Mouse (Mus musculus) stomach, embryonic 14.5 days (tissue): ENCODE results near the gene Ogg1. TPM values are rescaled to one million over a fixed set of nuclear protein-coding genes. Genes with fewer than 3 reads are reported as not detected.

Experiments
- ATAC-seq: fragments of 200-750 bp; cut with Nextera tagmentation; 2 replicates; pipeline ENCODE4 v1.8.0; 2017; ENCODE audit warnings: low read depth, moderate TSS enrichment; ENCODE audit not compliant: insufficient number of reproducible peaks, insufficient read depth, low FRiP score
- H3K27ac ChIP-seq: fragments of 300-500 bp; sonication (generic); 2 replicates; pipeline ENCODE4 v1.5.1; 2014; ENCODE audit warnings: mild to moderate bottlenecking, low read length, moderate library complexity, mixed read lengths
- H3K27me3 ChIP-seq: fragments of 300-500 bp; sonication (generic); 2 replicates; pipeline ENCODE4 v1.6.1; 2014; ENCODE audit warnings: low read length, control low read depth, mixed read lengths; ENCODE audit not compliant: control insufficient read depth, insufficient read depth
- H3K36me3 ChIP-seq: fragments of 300-500 bp; sonication (generic); 2 replicates; pipeline ENCODE4 v1.6.1; 2014; ENCODE audit warnings: mild to moderate bottlenecking, control low read depth, low read length, moderate library complexity, mixed read lengths; ENCODE audit not compliant: control insufficient read depth, insufficient read depth
- H3K4me1 ChIP-seq: fragments of 300-500 bp; sonication (generic); 2 replicates; pipeline ENCODE4 v1.6.1; 2014; ENCODE audit warnings: low read length, control low read depth, mixed read lengths; ENCODE audit not compliant: control insufficient read depth, insufficient read depth
- H3K4me2 ChIP-seq: fragments of 300-500 bp; sonication (generic); replicated peaks from 2 replicates; pipeline ENCODE4 v1.6.1; 2014; ENCODE audit warnings: low read depth, low read length, control low read depth
- H3K4me3 ChIP-seq: fragments of 300-500 bp; sonication (generic); 2 replicates; pipeline ENCODE4 v1.5.1; 2014; ENCODE audit warnings: low read depth, low read length, control low read depth
- H3K9ac ChIP-seq: fragments of 300-500 bp; sonication (generic); replicated peaks from 2 replicates; pipeline ENCODE4 v1.6.1; 2014; ENCODE audit warnings: low read depth, mild to moderate bottlenecking, control low read depth, low read length, moderate library complexity, mixed read lengths
- H3K9me3 ChIP-seq: fragments of 300-500 bp; sonication (generic); 2 replicates; pipeline ENCODE4 v1.6.1; 2016; ENCODE audit warnings: low read depth, low read length, control low read depth; ENCODE audit not compliant: control insufficient read depth
- WGBS: fragments of 180-500 bp; shearing (Covaris S2); extraction: QIAGEN DNeasy Blood & Tissue Kit; methylation state at CpG from one replicate; pipeline ENCODE4 v1.1.7; 2014; 5-methylcytosine and 5-hydroxymethylcytosine counted together
- polyA plus RNA-seq: library from polyadenylated mRNA; unstranded; fragments of >200 nt; fragmentation: Nextera tagmentation; extraction: Ambion mirVana; gene quantifications from 2 replicates; pipeline ENCODE4 v1.2.1, GENCODE M21; 2014

Gene Ogg1
- 14.7 and 18.0 TPM in 2 replicates for polyA plus RNA-seq

DNA sequence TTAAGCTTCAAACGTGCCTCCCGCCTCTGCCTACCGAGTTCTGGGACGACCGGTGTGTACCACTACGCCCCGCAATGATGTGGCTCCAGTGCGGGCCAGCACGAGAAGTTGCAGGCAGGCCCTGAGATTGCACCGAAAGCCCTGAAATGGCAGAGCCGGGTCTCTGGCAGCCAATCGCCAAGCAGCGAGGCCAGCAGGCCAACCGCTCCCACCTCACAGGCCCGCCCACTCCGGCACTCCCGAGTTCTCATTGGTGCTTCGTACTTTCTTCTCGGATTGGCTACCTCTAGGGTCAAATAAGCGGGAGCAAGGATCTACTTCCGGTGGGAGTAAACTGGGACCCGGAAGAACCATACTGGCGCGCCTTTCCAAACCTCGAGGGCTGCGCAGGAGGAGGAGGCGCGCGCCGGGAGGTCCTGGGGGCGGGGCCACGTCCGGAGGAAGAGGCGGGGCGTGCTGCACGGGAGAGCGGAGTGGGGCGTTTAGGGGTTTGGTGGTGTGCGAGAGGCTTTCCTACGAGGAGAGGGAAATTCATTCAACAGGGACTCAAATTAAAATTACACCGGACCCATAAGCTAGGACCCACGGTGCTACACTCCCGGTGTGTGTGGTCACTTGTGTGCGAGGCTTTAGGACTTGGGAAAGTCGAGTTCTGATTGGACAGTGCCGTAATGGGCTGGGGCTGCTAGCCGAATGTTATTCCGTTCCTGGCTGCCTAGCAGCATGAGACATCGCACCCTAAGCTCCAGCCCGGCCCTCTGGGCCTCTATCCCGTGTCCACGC is at the start of gene Ogg1:
Gene Ogg1, plus strand, starts transcription at position 440 of the 783 bp plus-strand sequence.
- H3K27me3 ChIP-seq = no peaks in the 10 kb centered on the region
- peak; percentile 97 for ATAC-seq
- WGBS = under 1% methylated on average over 52 of the region's 52 CpGs
- H3K36me3 ChIP-seq = peaks cover 42% of the 10 kb centered on the region
- no peaks in the 10 kb centered on the region for H3K4me1 ChIP-seq
- H3K9me3 ChIP-seq = no peaks in the 10 kb centered on the region
- peak within 1 kb of the TSS; percentile 57 for H3K9ac ChIP-seq
- H3K27ac ChIP-seq = peak within 1 kb of the TSS; percentile 91
- H3K4me3 ChIP-seq = peak within 1 kb of the TSS; percentile 63
- H3K4me2 ChIP-seq = peak within 1 kb of the TSS; percentile 70

DNA sequence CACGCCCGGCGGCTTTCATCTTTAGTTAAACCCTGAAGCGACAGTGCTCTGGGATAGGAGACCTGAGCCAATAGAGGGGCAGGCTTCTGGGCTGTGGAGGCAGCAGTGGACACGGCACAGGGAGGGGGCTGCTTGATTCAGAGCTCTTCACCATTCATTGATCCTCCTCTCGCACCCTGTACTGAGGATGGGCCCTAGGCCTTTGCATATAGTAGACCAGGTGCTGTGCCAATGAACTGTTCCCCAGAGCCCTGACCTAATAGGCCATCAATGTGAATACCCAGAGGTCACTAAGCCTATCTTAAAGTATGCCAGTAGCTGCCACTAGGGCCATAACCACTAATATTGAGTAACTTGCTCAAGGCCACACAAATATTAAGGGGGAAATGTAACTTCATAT is 45.1 kb upstream of the Ogg1 start:
- no peak for ATAC-seq
- Histone ChIP-seq H3K27me3 (peaks cover 9% of the 10 kb centered on the region; the same call in 1 of the 2 replicates), H3K36me3 (no peaks in the 10 kb centered on the region; the same call in 1 of the 2 replicates), H3K4me1 (no peaks in the 10 kb centered on the region), H3K4me2 (no peak overlapping the region), H3K9me3 (no peaks in the 10 kb centered on the region), H3K4me3 (no peak overlapping the region), H3K27ac (no peak overlapping the region), H3K9ac (no peak overlapping the region)
- 63% methylated on average over 6 of the region's 6 CpGs for WGBS

DNA sequence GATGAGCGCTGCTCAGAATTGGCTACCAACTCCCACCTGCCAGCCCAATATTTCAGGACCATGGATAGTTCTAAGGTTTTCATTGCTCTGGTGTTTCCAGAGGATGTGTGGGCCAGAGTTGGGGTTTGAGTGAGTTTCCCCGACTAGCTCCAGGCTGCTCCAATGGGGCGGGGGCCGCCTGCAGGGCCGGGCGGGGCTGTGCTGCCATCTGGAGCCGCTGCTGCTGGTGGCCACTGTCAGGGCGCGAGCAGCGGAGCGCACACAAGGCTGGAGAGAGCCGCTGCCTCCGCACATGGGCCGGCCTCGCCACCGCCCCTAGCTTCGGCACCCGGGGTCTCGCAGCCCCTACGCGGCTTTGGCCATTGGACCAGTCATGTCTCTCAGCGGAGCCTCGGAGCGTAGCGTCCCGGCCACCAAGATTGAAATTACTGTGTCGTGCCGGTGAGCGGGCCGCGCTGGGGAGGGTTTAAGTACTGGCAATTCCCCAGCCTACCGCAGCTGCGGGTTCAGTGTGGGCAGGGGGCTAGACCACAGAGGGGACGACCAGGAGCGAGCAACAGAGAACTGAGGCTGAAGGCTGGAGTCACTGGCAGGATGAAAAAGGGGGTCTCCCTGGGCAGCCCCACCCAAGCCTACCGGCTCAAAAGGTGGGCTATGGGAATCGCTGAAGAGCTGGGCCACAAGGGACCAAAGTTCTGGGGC is 44.5 kb upstream of the Ogg1 start, which contains the start of gene Cpne9:
Gene Cpne9, plus strand, starts transcription at position 207 of the 702 bp plus-strand sequence.
- 1% methylated on average over 35 of the region's 37 CpGs for WGBS
- Histone ChIP-seq H3K36me3 (no peaks in the 10 kb centered on the region; the same call in 1 of the 2 replicates), H3K27ac (no peak within 1 kb of the TSS), H3K9ac (no peak within 1 kb of the TSS), H3K27me3 (peaks cover 9% of the 10 kb centered on the region; the same call in 1 of the 2 replicates), H3K4me3 (no peak within 1 kb of the TSS; the same call in 1 of the 2 replicates), H3K4me1 (no peaks in the 10 kb centered on the region), H3K9me3 (no peaks in the 10 kb centered on the region), H3K4me2 (peak within 1 kb of the TSS; percentile 20; the same call in 1 of the 2 replicates)
- 0 out of 2 replicates have a peak, but pooled peaks have one; percentile 62 for ATAC-seq

DNA sequence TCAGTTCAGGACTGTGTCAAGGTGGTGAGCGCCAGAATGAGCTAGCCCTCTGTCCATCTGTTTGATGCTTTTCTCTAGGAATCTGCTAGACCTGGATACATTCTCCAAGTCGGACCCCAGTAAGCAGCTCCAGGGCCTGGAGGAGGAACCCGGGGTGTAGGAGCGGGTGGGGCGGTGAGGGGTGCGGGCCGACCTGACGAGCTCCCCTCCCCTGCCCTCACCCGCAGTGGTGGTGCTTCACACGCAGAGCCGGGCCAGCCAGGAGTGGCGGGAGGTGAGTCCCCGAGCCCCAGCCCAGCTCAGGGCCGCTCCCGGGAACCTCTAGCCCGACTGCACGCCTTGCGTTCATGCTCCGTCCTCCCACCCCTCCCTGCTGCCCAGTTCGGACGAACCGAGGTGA is 43.8 kb upstream of the Ogg1 start:
- no peak overlapping the region for H3K27ac ChIP-seq
- H3K27me3 ChIP-seq = peaks cover 9% of the 10 kb centered on the region; the same call in 1 of the 2 replicates
- H3K4me2 ChIP-seq = peak overlapping the region; percentile 20; the same call in 1 of the 2 replicates
- H3K4me3 ChIP-seq = no peak overlapping the region; the same call in 1 of the 2 replicates
- no peak overlapping the region for H3K9ac ChIP-seq
- no peaks in the 10 kb centered on the region; the same call in 1 of the 2 replicates for H3K36me3 ChIP-seq
- no peaks in the 10 kb centered on the region for H3K9me3 ChIP-seq
- ATAC-seq = 0 out of 2 replicates have a peak, but pooled peaks have one; percentile 30
- 2% methylated on average over 22 of the region's 22 CpGs for WGBS
- H3K4me1 ChIP-seq = no peaks in the 10 kb centered on the region

DNA sequence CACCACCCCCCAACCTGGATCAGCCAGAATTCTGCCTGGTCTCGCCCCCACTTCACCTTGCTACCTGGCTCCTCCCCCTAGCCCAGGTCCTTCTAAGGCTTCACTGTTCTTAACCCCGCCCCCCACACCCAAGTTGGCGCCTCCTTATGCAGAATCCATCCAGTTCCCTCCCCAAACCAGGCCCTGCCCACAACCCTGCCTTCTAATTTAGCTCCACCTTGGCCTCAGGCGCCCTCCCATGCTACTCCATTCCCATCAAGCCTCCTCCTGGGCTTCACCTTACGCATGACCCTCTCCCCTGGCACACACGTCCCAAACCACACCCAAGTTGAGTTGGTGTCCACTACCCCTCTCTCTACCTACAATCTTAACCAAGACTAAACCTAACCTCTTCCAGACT is 43.3 kb upstream of the Ogg1 start:
- Histone ChIP-seq H3K9ac (no peak overlapping the region), H3K9me3 (no peaks in the 10 kb centered on the region)
- WGBS = 11% methylated on average over 6 of the region's 6 CpGs

DNA sequence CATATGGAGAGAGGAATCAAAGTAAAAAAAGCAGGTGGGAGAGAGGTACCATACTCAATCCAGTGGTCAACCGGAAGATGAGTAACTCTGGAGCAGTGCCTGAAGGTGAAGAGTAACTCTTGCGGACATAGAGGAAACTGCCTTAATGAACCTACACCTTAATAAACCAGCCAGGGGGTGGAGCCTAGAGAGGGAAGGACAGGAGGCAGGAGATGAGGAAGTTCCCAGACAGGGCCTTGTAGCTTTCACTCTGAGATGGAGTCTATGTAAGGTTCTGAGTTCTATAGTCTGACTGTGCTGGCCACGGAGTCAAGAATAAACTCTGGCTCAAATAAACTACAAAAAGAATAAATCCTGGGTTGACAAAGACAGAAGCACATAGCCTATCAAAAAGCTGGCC is 41.8 kb upstream of the Ogg1 start:
- Histone ChIP-seq H3K4me2 (no peak overlapping the region), H3K9ac (no peak overlapping the region), H3K4me3 (no peak overlapping the region), H3K4me1 (no peaks in the 10 kb centered on the region), H3K9me3 (no peaks in the 10 kb centered on the region), H3K27me3 (peaks cover 9% of the 10 kb centered on the region; the same call in 1 of the 2 replicates), H3K27ac (no peak overlapping the region), H3K36me3 (no peaks in the 10 kb centered on the region)
- 76% methylated on average over 3 of the region's 3 CpGs for WGBS
- no peak for ATAC-seq

More for the DNA sequence above, 43.3 kb upstream of the Ogg1 start:
- no peak overlapping the region for H3K27ac ChIP-seq
- no peaks in the 10 kb centered on the region for H3K36me3 ChIP-seq
- H3K4me2 ChIP-seq = peak overlapping the region; percentile 20; the same call in 1 of the 2 replicates
- no peaks in the 10 kb centered on the region for H3K4me1 ChIP-seq
- no peak for ATAC-seq
- H3K27me3 ChIP-seq = peaks cover 9% of the 10 kb centered on the region; the same call in 1 of the 2 replicates
- H3K4me3 ChIP-seq = no peak overlapping the region; the same call in 1 of the 2 replicates

DNA sequence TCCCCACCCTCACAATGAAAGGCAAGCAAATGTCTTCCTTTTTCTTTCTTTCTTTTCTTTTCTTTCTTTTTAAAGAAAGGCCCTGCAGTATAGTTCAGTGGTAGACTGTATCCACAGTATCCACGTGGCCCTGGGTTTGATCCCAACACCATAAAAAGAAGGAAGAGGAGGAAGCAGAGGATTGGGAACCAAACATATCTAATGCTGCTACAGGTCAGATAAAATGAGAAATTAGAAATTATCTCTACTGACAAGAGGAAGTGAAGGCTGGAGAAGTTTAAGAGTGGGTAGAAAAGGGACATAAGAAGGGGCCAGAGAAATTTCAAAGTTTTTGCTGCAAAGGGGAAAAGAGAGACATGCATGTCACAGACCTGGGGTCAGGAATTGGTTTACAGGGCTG is 40.5 kb upstream of the Ogg1 start:
- Histone ChIP-seq H3K4me1 (no peaks in the 10 kb centered on the region), H3K9me3 (no peaks in the 10 kb centered on the region), H3K36me3 (no peaks in the 10 kb centered on the region), H3K27me3 (peaks cover 9% of the 10 kb centered on the region; the same call in 1 of the 2 replicates), H3K4me2 (no peak overlapping the region), H3K27ac (no peak overlapping the region), H3K9ac (no peak overlapping the region), H3K4me3 (no peak overlapping the region)
- 57% methylated on average over 1 of the region's 1 CpGs for WGBS
- ATAC-seq = no peak

DNA sequence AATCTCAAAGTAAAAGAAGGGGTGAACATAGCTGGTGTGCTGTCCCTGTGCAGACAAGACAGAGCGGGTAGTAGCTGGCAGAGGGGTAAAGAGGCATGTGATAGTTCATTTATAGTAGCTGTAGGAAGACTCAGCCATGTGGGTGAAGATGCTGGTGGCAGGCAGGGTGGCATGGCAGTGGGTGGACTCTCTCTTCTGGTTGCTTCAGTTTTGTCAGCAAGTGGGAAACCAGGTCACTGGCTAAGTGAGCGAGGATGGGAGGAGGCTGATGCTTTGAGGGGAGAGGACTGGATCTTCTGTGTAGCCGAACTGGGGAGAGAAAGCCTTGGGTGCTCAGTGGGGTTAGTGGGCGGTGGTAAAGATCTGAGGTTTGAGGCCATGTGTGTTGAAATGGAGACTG is 39.5 kb upstream of the Ogg1 start:
- Histone ChIP-seq H3K9ac (no peak overlapping the region), H3K4me1 (no peaks in the 10 kb centered on the region)
- no peak for ATAC-seq

More for the DNA sequence above, 39.5 kb upstream of the Ogg1 start:
- H3K4me2 ChIP-seq = no peak overlapping the region
- H3K36me3 ChIP-seq = no peaks in the 10 kb centered on the region
- no peak overlapping the region for H3K27ac ChIP-seq
- WGBS = 60% methylated on average over 4 of the region's 4 CpGs
- H3K9me3 ChIP-seq = no peaks in the 10 kb centered on the region
- peaks cover 7% of the 10 kb centered on the region; the same call in 1 of the 2 replicates for H3K27me3 ChIP-seq
- no peak overlapping the region for H3K4me3 ChIP-seq
